12 mouse cellular contexts compared by ENCODE assay signal in genomic region chr13:67686971-67687370, GRCm38 (mm10). TPM values are rescaled to one million over a fixed set of nuclear protein-coding genes. Genes with fewer than 3 reads are reported as not detected.
DNase-seq lines count a peak whose midpoint lies in the region; ATAC-seq lines count a peak whose summit lies in the region.
"Had no signal": no experiment of that assay in that cellular context is flagged by ENCODE, and none has a peak within 500 bp of the region (broad histone marks: within the 10 kb centered on the region; RNA-seq: fewer than 3 reads in every experiment).

TSS of gene Zfp738 (minus strand) at chr13:67687071.

- H3K27me3 ChIP-seq in midbrain, embryonic 11.5 days (ENCODE audit: control insufficient read depth, insufficient read depth, low read length), result no peaks in the 10 kb centered on the region
- no peaks in the 10 kb centered on the region for H3K27me3 ChIP-seq in midbrain, embryonic 10.5 days (ENCODE audit: low read depth, poor library complexity, severe bottlenecking)
- H3K27me3 ChIP-seq: heart, embryonic 15.5 days had no signal

- intact Hi-C loops in left cerebral cortex, postnatal 36 days (cut with DNase I), result no loop called here

- no peak within 1 kb of the TSS for H3K4me2 ChIP-seq in midbrain, embryonic 11.5 days
- H3K4me2 ChIP-seq: heart, embryonic 15.5 days had no signal

- H3K36me3 ChIP-seq in midbrain, embryonic 11.5 days (ENCODE audit: control insufficient read depth, insufficient read depth, low read length), result no peaks in the 10 kb centered on the region
- no peaks in the 10 kb centered on the region for H3K36me3 ChIP-seq in midbrain, embryonic 10.5 days
- H3K36me3 ChIP-seq: heart, embryonic 15.5 days had no signal

- no peak for ATAC-seq in midbrain, embryonic 11.5 days (ENCODE audit: low FRiP score)
- no peak for ATAC-seq in neutrophil, adult 5-6 weeks (ENCODE audit: extremely low read depth, insufficient number of reproducible peaks, low FRiP score, poor library complexity, severe bottlenecking)

- no peak within 1 kb of the TSS for H3K4me3 ChIP-seq in midbrain, embryonic 11.5 days (ENCODE audit: low read depth, low read length)
- H3K4me3 ChIP-seq in midbrain, embryonic 10.5 days, result no peak within 1 kb of the TSS
- H3K4me3 ChIP-seq: heart, embryonic 15.5 days had no signal

- no peaks in the 10 kb centered on the region for H3K4me1 ChIP-seq in midbrain, embryonic 11.5 days (ENCODE audit: control insufficient read depth, insufficient read depth, low read length)
- peaks cover 9% of the 10 kb centered on the region for H3K4me1 ChIP-seq in midbrain, embryonic 10.5 days

- no peaks in the 10 kb centered on the region for H3K9me3 ChIP-seq in midbrain, embryonic 11.5 days (ENCODE audit: control insufficient read depth, low read length)
- 0 out of 2 replicates have a peak, but pooled peaks cover 6% of the 10 kb centered on the region for H3K9me3 ChIP-seq in midbrain, embryonic 10.5 days (replicated peaks)
- H3K9me3 ChIP-seq: heart, embryonic 15.5 days had no signal

- 86% methylated on average over 4 of the region's 4 CpGs for WGBS in midbrain, embryonic 11.5 days
- WGBS in midbrain, embryonic 10.5 days, result 82% methylated on average over 4 of the region's 4 CpGs

- no peak for DNase-seq in adrenal gland, postnatal 25 days
- no peak for DNase-seq in adrenal gland, postnatal 10 days
- no peak for DNase-seq in midbrain, embryonic 11.5 days (ENCODE audit: low spot score, missing footprints)
- DNase-seq in midbrain, embryonic 10.5 days (ENCODE audit: low spot score), result no peak
- DNase-seq in left cerebral cortex, postnatal 36 days (ENCODE audit: low spot score in 2 of 2), result no peak
- no peak for DNase-seq in cerebellum, postnatal 25 days
- DNase-seq in retina, postnatal 1 day, result no peak
- DNase-seq: embryo, embryonic 11 days; lung, adult 2 months; right cerebral cortex, postnatal 4 days had no signal

- H3K9ac ChIP-seq in midbrain, embryonic 11.5 days (ENCODE audit: low read length), result no peak within 1 kb of the TSS
- H3K9ac ChIP-seq: heart, embryonic 15.5 days had no signal

- no peak within 1 kb of the TSS for H3K27ac ChIP-seq in midbrain, embryonic 11.5 days (ENCODE audit: low read depth, low read length)
- no peak within 1 kb of the TSS for H3K27ac ChIP-seq in midbrain, embryonic 10.5 days (replicated peaks)
- H3K27ac ChIP-seq: heart, embryonic 15.5 days had no signal

RNA-seq across cellular contexts. Expression of gene Zfp738, which starts in this region (rescaled TPM):
- 11.1 and 15.0 TPM in 2 replicates for total RNA-seq in adrenal gland, postnatal 25 days (2021)
- 10 to 100 TPM in 1 of 2 experiments, 1 to 10 TPM in 1; 8.5 to 12.7 TPM for total RNA-seq in adrenal gland, postnatal 10 days (2021)
- 10.5 and 13.4 TPM in 2 replicates for polyA plus RNA-seq in midbrain, embryonic 11.5 days (2014; fragmentation: Nextera tagmentation; extraction: Ambion mirVana)
- 9.8 and 10.7 TPM in 2 replicates for polyA plus RNA-seq in midbrain, embryonic 10.5 days (2016; fragmentation: Nextera tagmentation; extraction: Ambion mirVana)
- total RNA-seq in left cerebral cortex, postnatal 36 days (2021), result 10 to 100 TPM; 22.0 to 28.2 TPM
- total RNA-seq in neutrophil, adult 5-6 weeks (2017), result 14.3 and 16.9 TPM in 2 replicates
